Mouse (Mus musculus) liver (tissue): ENCODE measurements around the gene Tmem143.
"Not testable (repeated sequence)": the region's sequence is repeated elsewhere in the genome, so short reads cannot be mapped to it uniquely, and the experiment has no call there.

Experiments
- DNase-seq: peaks from one replicate; pipeline ENCODE4 v3.0.0-alpha.2; 2020; ENCODE audit warnings: mixed read lengths

Tmem143 gene

DNA sequence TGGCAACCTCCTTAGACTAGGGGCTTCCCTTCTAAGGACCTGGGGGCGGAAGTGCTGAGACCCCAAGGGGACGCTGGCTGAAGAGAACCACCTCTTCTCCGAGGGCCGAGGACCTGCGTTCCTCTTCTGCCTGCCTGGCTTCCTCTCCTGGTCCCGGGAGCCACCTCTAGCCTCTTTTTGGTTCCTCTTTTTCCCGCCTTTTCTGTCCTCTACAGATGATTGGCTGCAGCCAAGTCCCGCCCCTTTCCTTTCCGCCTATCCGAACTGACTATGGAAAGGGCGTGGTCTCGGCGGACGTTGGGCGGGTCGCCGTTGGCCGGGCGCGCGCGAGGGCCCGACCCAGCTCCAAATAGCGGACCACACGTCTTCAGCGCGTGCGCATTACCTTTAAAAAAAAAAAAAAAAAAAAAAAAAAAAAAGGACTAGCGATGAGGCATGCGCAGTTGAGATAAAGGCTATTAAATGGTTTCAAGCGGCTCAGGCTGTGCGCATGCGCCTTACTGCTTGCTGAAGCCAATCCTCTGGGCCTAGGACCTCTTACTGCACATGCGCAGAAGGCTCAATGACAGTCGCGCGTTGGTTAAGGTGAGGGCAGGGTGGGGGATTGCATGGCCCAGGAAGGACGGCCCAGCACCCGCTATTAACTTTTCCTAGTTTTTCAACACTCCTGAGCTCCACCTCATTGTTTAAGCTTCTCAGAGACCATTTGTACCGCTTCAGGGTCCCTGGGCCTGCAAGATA is at the start of gene Tmem143, which contains the start of gene Syngr4:
TSS of gene Tmem143 (plus strand) at position 425 of the 741 bp plus-strand sequence.
TSS of gene Syngr4 (minus strand) at position 198 of the 741 bp plus-strand sequence.
- DNase-seq, result peak; percentile 98

DNA sequence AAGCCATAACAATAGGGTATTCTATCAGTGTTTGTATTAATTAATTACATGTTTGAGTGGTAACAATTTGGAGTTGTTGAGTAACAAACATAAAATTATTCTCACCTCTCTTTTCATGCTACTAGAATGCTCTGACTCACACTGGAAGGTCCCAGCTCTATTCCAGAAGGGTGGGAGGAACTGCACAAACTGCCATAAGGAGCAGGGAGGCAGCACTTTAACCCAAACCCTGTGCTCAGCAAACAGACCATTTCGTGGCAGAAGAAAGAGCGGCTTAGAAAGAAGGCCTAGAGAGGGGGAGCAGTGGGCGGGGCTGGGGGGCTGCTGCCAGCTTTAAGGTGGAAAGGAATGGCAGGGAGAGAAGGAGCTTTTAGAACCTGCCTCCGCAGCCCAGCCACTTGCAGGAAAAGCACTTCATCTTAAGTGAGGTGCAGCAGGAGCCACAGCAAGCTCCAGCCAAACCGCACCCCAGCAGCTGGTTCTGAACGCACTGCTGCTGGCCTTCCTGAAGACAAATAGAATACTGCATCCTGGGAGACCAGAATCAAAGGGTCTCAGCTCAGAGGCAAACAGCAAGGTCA is 48.2 kb upstream of the Tmem143 start:
- DNase-seq, result no peak

DNA sequence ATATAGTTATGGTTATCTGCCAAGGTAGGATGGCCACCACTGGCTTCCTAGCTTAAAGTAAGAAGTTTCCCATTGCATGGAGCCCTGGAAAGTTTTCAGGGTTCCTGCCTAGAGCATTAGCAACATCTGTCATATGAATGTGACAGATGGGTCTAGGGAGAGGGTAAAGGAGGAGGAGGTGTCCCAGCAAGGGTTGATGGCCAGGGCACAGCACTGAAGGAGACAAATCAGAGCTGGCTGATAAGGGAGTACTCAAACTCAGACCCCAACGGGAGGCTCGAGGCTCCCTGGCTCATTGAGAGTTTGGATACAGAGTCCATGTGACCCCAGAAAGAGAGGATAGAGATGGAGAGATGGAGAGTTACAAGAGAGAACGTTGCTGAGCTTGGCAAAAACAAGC is 46.1 kb upstream of the Tmem143 start:
- DNase-seq, result no peak

DNA sequence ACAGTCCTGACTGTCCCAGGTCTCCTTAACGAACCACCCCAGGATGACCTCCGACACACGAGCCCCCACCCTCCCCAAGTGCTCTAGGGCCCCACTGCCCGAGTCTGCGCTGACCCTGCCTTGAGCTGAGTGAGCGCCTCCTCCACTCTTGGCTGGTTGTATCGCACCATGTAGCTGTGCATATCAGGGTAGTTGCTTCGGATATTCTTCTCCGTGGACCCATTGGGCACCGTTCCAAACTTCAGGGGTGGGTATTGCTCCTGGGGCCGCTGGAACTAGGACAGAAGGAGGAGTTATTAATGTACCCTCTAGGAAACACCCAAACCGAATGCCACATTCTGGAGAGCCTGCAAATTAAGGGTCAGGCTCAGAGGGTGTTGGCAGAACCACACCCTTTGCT is 43.7 kb upstream of the Tmem143 start:
- no peak for DNase-seq

DNA sequence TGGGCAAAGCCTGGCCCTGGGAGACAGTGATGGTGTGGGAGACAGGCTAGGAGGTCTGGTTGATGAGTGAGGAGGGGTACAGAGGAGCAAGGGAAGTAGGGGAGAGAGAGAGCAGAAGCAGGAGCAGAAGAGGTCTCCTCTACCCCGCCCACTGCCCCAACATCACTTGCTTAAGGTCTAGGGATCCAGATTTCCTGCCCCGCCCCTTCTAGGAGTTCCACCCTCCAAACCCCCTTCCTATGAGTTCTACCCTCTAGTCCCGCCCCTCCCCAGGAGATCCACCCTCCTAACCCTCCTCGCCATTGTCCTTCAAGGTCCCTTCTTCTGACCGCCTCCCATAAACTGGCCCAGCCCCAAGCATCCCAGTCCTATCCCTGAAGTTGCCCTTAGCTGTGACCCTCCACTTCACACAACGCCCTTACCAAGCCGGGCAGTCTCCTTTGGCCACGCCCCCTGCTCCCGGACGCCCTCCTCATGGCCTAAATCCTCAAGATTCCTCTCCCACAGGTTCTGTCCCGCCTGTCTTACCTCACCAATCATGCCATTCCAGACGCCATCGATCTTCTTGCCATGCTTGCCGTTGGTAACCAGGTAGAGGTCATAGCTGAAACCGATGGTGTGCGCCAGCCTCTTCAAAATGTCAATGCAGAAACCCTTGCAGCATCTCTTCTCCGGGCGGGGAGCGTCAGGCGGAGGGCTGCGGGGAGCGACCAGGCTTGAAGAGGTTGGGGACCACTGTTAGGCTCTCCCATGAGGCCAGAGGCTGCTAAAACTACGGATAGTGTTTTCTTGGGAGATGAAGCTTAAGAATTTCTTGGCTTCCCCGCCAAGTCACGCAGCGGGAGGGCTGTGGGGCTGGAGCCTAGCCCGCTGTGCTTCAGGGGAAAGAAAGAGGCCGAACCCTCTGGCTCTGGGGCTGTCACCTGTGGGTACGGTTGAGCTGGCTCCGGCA is 39.5 kb upstream of the Tmem143 start:
- DNase-seq, result peak; percentile 8

DNA sequence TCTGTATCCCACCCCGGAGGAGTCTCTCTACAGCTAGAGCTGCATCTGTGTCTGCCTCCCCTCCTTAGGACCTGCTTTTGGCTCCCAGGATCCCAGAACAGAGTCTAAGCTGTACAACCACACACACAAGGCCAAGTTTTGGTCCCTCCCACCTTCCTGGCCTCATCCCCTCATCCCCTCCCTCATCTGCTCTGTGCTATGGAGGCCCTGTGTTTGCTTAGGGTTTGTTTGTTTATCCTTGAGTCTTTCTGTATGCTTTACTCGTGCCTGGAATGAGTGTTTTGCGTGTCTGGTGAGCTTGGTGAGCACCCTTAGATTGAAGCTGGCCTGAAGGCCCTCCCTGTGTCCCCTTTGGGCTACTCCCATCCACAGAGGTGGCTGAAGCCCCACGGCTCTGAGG is 37.7 kb upstream of the Tmem143 start:
- DNase-seq, result no peak

DNA sequence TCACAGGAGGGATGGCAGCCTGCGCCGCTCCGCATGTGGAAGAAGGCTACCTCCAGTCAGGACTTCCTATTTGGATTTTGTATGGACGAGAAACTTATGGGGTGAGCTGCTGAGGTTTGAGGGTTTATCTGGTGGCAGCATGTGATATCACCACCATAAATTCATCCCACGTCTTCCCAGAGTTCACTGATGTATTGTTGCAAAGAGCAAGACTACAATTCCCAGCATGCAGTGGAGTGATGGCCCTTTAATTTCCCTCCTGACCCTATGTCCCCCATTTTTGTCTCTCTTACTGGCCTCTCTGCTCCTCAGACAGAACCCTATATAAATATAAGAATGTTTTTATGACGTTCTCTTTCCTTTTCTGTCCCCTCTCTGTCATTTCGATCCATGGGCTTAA is 33.9 kb upstream of the Tmem143 start:
- DNase-seq, result no peak

DNA sequence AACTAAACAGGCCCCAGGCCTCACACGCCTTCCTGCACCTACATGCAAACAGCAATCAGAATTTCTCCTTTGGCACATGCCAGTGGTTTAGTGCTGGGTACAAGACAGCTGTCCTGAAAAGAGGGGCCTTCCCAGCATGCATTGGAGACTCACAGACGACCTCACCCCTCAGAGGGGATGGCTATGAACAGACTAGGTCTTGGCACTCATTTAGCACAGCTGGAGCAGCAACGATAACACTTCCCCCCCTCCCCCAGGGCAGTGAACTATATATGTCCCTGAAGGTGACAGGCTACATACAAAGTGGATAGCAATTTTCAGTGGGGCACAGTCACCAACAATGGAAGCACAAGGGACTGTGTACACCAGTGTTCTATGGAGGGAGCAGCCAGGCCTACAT is 32.3 kb upstream of the Tmem143 start:
- no peak for DNase-seq

DNA sequence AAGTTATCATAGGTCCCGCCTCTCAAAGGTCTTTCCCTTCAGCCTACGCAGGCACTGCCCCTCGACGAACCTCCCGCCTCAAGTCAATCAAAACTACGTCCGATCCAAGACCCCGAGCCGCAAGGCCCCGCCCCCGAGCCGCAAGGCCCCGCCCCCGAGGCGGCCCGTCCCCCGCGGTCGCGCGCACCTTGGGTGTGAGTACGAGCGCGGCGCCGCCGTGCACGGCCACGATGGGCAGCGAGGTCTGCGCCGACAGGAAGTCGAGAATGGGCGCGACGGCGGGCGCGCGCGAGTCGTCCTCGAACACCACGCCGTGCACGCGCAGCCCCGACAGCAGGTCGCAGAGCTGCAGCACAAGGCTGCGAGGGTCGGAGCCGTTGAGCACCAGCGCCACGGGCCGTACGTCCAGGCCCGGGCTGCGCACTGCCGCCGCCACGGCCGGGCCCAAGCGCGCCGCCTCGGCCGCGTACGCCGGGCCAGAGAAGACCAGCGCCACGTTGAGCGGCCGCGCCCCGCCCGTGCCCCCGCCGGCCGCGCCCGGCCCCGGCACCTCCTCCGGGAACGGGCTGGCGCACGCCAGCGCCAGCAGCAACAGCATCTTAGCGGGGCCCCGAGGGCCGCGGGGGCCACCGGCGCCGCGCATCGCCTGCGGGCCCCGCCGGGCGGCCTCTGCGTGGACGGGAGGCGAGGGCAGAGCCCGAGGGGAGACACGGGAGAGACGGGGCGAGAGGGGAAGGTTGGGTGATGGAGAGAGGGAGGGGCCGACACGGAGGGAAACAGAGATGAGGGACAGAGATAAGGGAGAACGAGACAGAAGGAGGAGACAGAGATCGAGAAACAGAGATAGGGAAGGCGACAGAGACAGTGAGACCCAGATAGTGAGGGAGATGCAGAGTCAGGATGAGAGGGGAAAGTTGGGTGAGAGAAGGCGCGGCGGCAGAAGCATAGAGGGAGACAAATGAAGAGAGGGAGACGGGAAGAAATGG is 30.5 kb upstream of the Tmem143 start:
- DNase-seq, result peak; percentile 88

DNA sequence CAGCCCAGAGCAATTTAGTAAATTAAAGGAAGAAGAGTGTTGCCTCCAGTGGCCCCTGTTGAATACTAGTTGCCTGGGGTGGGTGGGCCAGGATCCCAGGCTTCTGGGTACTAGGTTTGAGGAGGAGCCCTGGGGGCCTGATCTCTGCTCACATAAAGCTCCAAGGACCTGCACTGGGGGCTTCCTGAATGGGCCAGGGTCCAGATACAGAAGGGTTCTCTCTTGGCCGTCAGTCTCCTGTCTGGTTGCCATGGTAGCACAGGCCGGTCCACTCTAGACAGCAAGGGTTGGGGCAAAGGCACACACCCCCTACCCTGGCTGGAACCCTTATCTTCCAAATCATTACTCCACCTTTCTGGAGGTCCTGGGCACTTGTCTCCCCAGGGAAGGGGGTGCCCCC is 28.9 kb upstream of the Tmem143 start:
- DNase-seq, result no peak

DNA sequence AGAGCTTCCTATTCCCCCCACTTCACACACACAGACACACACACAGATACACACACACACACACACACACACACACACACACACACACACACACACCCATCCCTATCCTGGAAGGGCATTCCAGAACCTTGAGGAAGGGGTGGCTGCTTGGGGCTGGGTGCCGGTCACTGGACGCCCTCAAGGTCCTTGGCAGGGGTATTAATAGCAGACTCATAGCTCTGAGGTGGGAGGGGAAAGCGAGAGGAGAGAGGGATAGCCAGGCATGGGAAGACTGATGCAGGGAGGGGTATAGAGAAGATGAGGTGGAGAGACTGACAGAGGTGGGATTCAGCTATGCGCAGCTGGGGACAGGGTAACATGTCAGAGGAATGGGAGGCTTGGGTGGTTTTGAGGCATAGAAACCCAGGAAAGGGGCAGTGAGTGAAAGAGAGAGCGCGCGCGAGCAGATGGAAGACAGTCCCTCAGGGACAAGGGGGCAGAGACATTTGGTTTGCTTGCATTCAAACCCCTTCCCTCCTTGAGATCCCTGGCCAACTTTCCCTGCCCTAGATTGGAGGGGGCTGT is 27.6 kb upstream of the Tmem143 start:
- no peak for DNase-seq

DNA sequence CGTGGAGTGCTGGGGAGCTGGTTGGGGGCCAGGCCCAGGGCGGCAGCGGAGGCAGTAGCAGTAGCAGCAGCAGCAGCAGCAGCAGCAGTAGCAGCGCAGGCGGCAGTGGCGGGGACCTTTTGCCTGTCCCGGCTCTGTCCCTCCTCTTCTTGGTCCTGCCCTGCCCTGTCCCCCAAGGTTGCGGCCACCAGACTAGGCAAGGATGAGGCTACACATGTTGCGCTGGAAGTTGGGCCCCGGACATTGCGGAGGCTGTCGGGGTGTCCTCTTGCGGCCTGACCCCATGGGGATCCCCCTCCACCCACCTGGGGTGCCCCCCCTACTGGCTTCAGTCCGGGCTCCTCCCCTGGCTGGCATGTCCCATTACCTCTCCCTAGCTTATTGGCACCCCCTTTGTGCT is 27.0 kb upstream of the Tmem143 start:
- no peak for DNase-seq

DNA sequence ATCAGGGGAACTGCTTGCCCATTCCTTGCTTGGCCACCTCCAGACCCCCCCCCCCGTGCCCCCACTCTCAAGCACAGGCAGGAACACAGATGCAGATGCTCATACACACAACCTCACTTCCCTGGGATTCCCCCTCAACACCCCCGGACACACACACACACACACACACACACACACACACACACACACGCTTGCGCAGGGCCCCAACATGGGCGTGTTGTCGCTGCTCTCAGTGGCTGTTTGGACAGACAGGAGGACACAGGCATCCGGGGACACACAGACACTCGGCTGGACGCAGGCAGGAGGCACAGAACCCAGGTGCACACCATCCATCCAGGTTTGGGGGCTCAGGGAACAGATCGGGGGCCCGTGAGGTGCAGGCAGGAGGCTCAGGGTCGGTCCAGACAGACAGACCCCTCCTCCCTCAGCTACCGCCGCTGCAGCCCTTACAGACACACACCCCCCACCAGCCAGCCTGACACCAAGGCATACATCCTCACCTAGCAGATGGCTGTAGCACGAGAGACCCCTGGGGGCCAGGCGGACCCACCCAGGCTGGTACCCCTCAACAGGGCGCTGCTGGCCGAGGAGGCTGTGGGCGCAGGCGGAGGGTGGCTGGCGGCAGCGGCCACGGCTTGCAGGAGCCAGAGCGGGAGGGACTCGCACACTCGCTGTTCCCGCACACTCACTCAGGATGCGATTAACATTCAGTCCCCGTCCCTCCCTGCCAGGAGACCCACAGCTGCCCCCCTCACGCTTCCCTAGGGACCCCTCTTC is 26.3 kb upstream of the Tmem143 start:
- no peak for DNase-seq

DNA sequence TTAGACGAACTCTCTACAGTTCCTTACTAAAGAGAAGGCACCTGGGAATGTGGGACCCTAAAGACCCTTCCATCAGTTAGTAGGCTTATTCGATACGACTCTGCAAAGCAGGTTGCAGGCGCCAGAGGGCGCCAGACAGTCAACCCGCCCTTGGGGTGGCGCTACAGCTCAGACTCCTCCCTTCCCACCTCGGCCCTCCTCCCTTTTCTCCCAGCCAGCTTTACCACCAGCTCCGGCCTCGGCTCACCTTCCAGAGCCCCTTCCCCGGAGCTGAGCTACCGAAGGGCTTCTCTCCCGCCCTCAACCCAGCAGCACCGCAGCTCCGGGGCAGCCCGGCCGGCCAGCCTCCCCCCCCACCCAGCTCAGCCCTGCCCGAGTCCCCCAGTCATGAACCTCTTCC is 24.1 kb upstream of the Tmem143 start, which contains the start of gene Kdelr1:
TSS of gene Kdelr1 (plus strand) at position 149 of the 400 bp plus-strand sequence.
- peak; percentile 92 for DNase-seq

DNA sequence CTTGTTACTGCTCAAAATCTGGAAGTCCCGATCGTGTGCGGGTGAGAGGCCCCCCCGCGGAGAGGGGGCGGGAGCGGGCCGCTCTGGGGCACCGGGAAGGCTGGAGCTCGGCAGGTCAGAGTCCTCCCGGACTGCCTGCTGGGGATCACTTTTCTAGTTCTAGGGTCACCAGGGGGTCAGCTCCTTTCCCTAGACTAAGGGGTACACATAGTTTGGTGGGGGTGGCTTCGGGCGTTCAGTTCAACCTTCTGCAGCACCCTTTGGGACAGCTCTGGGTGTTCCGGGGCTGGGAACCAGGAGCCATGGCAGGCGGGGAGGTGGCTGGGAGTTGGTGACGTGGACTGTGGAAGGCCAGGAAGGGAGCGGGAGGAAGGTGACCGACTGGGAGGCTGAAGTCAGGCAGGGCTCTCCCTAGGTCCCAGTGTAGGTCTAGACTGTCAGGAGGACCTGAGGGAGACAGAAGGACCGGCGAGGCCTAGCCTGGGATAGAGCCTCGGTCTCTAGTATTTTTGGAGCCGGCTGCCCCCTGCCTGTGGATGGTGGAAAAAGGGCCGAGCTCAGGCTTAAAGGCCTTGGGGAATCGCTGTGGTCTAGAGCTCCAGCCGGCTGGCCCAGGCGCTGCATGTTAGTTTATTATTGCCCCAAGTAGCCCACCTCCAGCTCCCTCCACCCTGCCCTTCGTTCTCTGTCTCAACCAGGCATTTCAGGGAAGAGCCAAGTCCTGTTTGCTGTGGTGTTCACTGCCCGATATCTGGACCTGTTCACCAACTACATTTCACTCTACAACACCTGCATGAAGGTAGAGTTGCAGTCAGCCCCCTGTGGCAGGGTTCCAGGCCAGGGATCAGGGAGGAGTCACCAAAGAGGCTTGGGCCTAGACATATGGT is 23.4 kb upstream of the Tmem143 start:
- peak; percentile 66 for DNase-seq

DNA sequence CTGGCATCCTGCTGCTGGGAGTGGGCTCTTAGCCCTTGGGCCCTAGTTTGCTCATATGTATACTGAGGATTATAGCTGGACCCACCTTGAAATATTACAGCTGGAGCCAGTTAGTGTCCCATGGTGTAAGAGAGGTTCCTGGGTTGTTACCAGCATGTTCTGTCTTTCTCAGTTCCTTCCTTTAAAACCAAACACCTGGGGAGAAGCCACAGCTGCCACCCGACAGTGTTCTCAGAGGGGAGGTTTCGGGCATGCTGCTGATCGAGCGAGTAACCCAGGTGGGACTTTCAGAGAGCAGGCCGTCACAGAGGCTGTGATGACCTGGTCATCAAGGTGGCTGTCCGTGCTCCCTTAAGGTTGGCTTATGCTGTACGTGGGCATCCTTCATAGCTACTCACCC is 19.8 kb upstream of the Tmem143 start:
- no peak for DNase-seq

DNA sequence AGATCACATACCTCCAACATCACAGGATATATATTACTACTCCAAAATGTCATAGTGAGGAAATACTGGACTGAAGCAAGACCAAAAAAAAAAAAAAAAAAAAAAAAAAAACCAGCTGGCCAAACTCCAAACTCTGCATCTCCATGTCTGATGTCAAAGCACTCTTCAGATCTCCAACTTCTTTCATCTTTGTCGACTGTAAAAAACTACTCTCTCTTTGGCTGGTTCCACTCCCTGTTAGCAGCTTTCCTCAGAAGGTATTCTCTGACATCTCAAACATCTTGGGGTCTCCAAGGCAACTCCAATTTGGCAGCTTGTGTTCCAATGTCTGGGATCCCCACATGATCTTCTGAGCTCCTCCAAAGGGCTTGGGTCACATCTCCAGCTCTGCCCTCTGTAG is 18.5 kb upstream of the Tmem143 start, which contains the start of gene Grin2d:
TSS of gene Grin2d (minus strand) at position 101 of the 400 bp plus-strand sequence.
- DNase-seq, result not testable (repeated sequence)

DNA sequence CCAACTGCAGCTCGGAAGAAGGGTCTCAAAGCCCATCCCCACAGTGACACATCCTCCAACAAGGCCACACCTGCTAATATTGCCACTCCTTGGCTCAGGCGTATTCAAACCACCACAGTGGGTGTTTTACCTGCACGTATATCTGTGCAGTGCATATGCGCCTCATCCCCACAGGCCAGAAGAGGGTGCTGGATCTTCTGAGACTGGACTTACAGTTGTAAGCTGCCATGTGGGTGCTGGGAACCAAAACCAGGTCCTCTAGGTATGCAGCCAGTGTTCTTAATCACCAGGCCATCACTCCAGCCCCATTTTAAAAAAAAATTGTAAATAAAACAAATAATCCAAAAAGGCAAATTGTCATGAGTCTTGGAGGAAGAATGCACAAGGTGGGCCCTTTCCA is 16.2 kb upstream of the Tmem143 start:
- no peak for DNase-seq

DNA sequence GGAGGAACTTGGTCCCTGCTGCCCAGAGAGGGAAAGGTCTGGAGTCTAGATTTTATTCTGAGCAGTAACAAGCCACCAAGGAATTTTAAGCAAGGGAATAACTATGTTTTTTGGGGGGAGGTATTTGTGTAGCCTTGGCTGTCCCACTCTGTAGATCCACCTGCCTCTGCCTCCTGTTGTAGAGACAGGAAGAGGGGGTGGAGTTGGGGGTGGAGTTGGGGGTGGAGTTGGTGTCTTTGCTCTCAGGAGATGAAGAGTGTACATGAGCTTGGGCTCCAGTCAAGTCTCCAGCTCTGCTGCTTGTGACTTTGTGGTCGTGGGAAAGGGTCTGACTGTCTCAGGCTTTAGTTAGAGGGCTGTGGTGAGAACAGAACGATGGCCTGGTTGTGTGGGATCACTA is 15.7 kb upstream of the Tmem143 start:
- no peak for DNase-seq

DNA sequence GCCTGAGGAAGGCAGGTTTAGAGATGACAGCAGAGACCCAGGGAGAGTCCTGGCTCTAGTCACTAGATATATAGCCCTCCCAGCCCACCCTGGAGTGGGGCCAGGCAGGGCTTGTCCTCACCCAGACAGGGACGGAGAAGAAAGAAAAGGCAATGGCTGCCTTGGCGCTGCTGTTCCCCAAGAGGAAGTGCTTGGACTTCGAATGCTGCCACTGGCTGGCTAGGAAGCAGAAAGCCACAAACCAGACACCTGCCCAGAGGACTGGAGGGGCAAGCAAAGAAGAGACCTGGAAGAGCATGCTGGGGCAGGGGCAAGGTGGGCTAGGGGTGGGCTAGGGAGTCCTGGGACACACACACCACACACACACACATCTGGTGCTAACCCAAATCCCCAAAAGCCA is 9.5 kb upstream of the Tmem143 start:
- DNase-seq, result no peak
